Mouse (Mus musculus): ENCODE measurements at regions not wholly inside any gene's neighbourhood (a gene's known extent, or its start where the extent isn't known, plus 50 kb on each side); places are given as distances from the start of the nearest gene placed in this dataset.
A peak's percentile ranks its signal among the peaks of the same experiment; 100 is the strongest.

DNA sequence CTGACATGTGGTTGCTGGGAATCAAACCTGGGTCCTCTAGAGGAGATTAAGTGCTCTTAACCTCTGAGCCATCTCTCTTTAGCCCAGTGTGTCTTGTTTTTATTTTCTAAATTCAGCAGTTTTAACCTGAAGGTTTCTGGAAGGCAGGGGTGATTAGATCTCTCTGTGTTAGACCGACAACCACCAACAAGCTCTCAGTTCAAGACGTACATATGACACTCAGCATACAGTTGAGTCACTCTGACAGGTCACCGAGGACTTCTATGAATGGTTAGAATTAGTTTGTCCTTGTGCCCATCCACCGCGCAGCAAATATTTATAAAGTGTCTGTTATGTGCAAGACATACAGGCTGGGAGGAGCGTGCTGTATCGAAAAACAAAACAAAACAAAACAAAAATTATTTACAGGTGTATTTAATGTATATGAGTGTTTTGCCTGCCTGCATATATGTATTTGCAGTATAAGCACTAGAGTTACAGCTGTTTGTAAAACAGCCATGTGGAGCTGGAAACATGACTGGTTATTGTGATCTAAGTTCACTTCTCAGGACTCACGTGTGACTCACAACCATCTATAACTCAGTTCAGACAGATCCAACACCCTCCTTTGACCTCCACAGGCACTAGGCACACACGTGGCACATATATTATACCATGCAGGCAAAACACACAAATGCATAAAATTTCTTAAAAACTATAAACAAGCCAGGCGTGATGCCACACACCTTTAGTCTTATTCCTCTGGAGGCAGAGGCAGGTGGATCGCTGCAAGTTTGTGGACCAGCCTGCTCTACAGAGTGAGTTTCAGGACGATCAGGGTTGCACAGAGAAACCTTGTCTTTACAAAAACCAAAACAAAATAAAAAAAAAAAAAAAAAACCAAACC, 70.5 kb upstream of the Chd2 start:
- ATAC-seq (no peak), DNase-seq (ENCODE audit: low spot score) (no peak)
- no peak overlapping the region for H3K27ac ChIP-seq
- H3K4me1 ChIP-seq (ENCODE audit: insufficient read depth, low read length): peaks cover 15% of the 10 kb centered on the region
- TF ChIP-seq CTCF (IDR thresholded peaks at IDR 0.05; ENCODE audit: low read depth): no peak
- no peak overlapping the region for H3K4me3 ChIP-seq (ENCODE audit: low read length)
- no peak overlapping the region for H3K4me2 ChIP-seq (ENCODE audit: low read depth, low read length)
- no peaks in the 10 kb centered on the region for H3K27me3 ChIP-seq (ENCODE audit: insufficient read depth, low read length)
- H3K36me3 ChIP-seq (ENCODE audit: insufficient read depth, low read length): no peaks in the 10 kb centered on the region
- H3K9ac ChIP-seq (replicated peaks; ENCODE audit: low read length): no peak overlapping the region
- 93% methylated on average over 12 of the region's 12 CpGs for WGBS
- H3K9me3 ChIP-seq (ENCODE audit: low read length): no peaks in the 10 kb centered on the region

DNA sequence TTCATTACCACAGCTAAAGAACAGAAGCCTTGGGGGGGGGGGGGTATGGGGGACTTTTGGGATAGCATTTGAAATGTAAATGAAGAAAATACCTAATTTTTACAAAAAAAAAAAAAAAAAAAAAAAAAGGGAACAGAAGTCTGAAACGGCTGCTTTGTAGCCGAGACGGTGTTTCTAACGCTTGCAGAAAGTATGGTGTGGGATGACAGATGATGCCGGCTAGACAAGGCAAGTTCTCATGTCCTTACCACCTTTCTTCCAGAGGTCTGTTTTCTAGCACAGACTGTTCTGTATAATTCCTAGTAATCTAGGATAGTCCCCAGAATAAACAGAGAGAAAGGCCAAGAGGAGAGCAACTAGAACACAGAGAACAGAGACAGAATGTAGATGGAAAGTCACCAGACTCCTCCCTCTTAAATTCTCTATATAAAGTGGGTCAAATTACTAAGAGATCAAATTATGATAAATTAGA, 67.2 kb upstream of the Chd2 start:
- Histone ChIP-seq H3K9me3 (ENCODE audit: low read length) (no peaks in the 10 kb centered on the region), H3K36me3 (ENCODE audit: insufficient read depth, low read length) (no peaks in the 10 kb centered on the region), H3K27me3 (ENCODE audit: insufficient read depth, low read length) (no peaks in the 10 kb centered on the region), H3K4me1 (ENCODE audit: insufficient read depth, low read length) (no peaks in the 10 kb centered on the region), H3K4me2 (ENCODE audit: low read depth, low read length) (peak overlapping the region; percentile 74; the same call in 1 of the 2 replicates), H3K27ac (peak overlapping the region; percentile 82; the same call in 1 of the 2 replicates), H3K9ac (replicated peaks; ENCODE audit: low read length) (no peak overlapping the region), H3K4me3 (ENCODE audit: low read length) (no peak overlapping the region)
- no peak for TF ChIP-seq CTCF (IDR thresholded peaks at IDR 0.05; ENCODE audit: low read depth)
- no peak for ATAC-seq
- 28% methylated on average over 5 of the region's 5 CpGs for WGBS
- no peak for DNase-seq (ENCODE audit: low spot score)

- H3K36me3 ChIP-seq (ENCODE audit: insufficient read depth, low read length): no peaks in the 10 kb centered on the region
- 21% methylated on average over 8 of the region's 8 CpGs for WGBS
- H3K4me2 ChIP-seq (ENCODE audit: low read depth, low read length): peak overlapping the region; percentile 74
- no peaks in the 10 kb centered on the region for H3K9me3 ChIP-seq (ENCODE audit: low read length)
- DNase-seq (ENCODE audit: low spot score): no peak
- H3K4me3 ChIP-seq (ENCODE audit: low read length): peak overlapping the region; percentile 33
- H3K9ac ChIP-seq (replicated peaks; ENCODE audit: low read length): peak overlapping the region; percentile 58; the same call in 1 of the 2 replicates
- no peaks in the 10 kb centered on the region for H3K27me3 ChIP-seq (ENCODE audit: insufficient read depth, low read length)
- no peak for ATAC-seq
- H3K27ac ChIP-seq: peak overlapping the region; percentile 82
- TF ChIP-seq CTCF (IDR thresholded peaks at IDR 0.05; ENCODE audit: low read depth): no peak
- no peaks in the 10 kb centered on the region for H3K4me1 ChIP-seq (ENCODE audit: insufficient read depth, low read length)
Observed at GRCm38 (mm10) chr7:73608070-73608803, 66.6 kb upstream of the Chd2 start.

DNA sequence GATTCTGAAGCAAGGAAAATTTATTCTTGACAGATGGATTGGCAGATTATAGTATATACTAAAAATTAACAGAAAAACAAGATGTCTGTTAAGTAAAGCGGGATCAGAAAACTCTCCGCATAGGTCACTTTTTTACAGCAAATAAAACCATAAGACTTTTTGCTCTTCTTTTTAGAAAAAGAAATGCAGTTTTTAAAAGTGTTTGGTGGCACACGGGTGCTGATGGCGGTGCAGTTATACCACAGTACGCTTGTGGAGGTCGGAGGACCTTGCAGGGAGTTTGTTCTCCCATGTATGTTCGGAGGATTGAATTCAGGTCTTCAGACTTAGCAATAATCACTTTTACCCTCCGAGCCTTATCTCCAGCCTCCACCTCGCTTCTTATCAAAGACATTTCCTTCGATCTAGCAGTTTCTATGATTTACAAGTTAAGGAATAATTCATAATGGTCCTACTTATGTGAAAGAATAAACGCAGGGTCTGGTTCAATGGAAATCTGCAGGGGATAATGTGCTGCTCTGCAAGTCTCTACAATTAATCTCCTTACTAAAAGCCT, 65.9 kb upstream of the Chd2 start:
- ATAC-seq (no peak), DNase-seq (ENCODE audit: low spot score) (peak; percentile 38)
- Histone ChIP-seq H3K4me2 (ENCODE audit: low read depth, low read length) (peak overlapping the region; percentile 74), H3K27me3 (ENCODE audit: insufficient read depth, low read length) (no peaks in the 10 kb centered on the region), H3K36me3 (ENCODE audit: insufficient read depth, low read length) (no peaks in the 10 kb centered on the region), H3K27ac (peak overlapping the region; percentile 82), H3K4me1 (ENCODE audit: insufficient read depth, low read length) (no peaks in the 10 kb centered on the region), H3K9ac (replicated peaks; ENCODE audit: low read length) (peak overlapping the region; percentile 58), H3K9me3 (ENCODE audit: low read length) (no peaks in the 10 kb centered on the region), H3K4me3 (ENCODE audit: low read length) (peak overlapping the region; percentile 33)
- no peak for TF ChIP-seq CTCF (IDR thresholded peaks at IDR 0.05; ENCODE audit: low read depth)
- WGBS: 8% methylated on average over 11 of the region's 11 CpGs

- ATAC-seq (peak; percentile 93), DNase-seq (ENCODE audit: low spot score) (peak; percentile 98)
- Histone ChIP-seq H3K9me3 (ENCODE audit: low read length) (no peaks in the 10 kb centered on the region), H3K27me3 (ENCODE audit: insufficient read depth, low read length) (no peaks in the 10 kb centered on the region), H3K4me1 (ENCODE audit: insufficient read depth, low read length) (no peaks in the 10 kb centered on the region), H3K4me3 (ENCODE audit: low read length) (peak overlapping the region; percentile 33), H3K4me2 (ENCODE audit: low read depth, low read length) (peak overlapping the region; percentile 74), H3K27ac (peak overlapping the region; percentile 82), H3K36me3 (ENCODE audit: insufficient read depth, low read length) (no peaks in the 10 kb centered on the region), H3K9ac (replicated peaks; ENCODE audit: low read length) (peak overlapping the region; percentile 58; the same call in 1 of the 2 replicates)
- whole genome bisulfite sequencing: 2% methylated on average over 30 of the region's 30 CpGs
- no peak for TF ChIP-seq CTCF (IDR thresholded peaks at IDR 0.05; ENCODE audit: low read depth)
Observed at GRCm38 (mm10) chr7:73606677-73607449, 65.2 kb upstream of the Chd2 start.

DNA sequence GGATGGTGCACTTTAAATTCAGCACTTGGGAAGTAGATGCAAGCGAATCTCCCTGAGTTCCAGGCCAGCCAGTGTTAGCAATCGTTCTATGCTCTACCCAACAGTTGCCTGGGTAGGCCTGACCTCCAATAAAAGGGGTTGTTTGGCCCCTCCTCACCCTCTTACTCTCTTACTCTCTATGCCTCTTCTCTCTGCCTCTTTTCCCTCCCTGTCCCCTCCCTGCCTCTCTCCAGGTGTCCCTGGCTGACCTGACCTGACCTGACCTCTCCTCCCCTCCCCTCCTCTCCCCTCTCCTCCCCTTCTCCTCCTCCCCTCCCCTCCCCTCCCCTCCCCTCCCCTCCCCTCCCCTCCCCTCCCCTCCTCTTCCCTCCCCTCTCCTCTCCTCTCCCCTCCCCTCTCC, 63.0 kb upstream of the Chd2 start:
- H3K27ac ChIP-seq: no peak overlapping the region
- no peak overlapping the region for H3K4me3 ChIP-seq (ENCODE audit: low read length)
- no peak for TF ChIP-seq CTCF (IDR thresholded peaks at IDR 0.05; ENCODE audit: low read depth)
- H3K9me3 ChIP-seq (ENCODE audit: low read length): no peaks in the 10 kb centered on the region
- H3K36me3 ChIP-seq (ENCODE audit: insufficient read depth, low read length): no peaks in the 10 kb centered on the region
- DNase-seq (ENCODE audit: low spot score) (no peak), ATAC-seq (no peak)
- H3K4me2 ChIP-seq (ENCODE audit: low read depth, low read length): no peak overlapping the region
- H3K9ac ChIP-seq (replicated peaks; ENCODE audit: low read length): no peak overlapping the region
- no peaks in the 10 kb centered on the region for H3K27me3 ChIP-seq (ENCODE audit: insufficient read depth, low read length)
- H3K4me1 ChIP-seq (ENCODE audit: insufficient read depth, low read length): no peaks in the 10 kb centered on the region
- 35% methylated on average over 2 of the region's 2 CpGs for WGBS

Data from hindbrain, postnatal 0 days (tissue).